Mouse (Mus musculus): ENCODE measurements around the gene Itpkb. TPM values are rescaled to one million over a fixed set of nuclear protein-coding genes. Genes with fewer than 3 reads are reported as not detected.

Gene Itpkb
- polyA plus RNA-seq, 1 experiment from 2014 or later, result 4.0 TPM

DNA sequence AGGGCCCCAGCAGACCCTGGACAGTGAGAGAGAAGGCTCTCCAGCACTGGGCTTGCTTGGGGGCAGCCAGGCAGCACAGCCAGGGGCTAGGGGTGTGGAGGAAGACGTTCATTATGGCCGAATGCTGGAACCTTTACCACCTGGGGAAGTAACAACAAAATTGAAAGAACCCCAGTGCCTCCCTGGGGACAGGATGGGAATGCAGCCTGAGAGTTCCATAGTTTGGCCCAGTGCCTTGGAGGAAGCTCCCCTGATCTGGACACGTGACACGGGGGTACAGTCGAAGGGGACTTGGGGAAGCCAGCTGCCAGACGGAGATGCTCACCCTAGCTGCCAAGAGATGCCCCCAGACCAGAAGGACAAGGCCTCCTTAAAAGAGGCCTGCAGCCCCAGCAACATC lies 3.3 kb downstream of the Itpkb start:
- peaks cover 44% of the 10 kb centered on the region for H3K4me1 ChIP-seq (ENCODE audit: control insufficient read depth, insufficient read depth, low read depth, low read length)
- H3K4me3 ChIP-seq (ENCODE audit: low read length), result peak overlapping the region; percentile 60
- 0 out of 2 replicates have a peak overlapping the region, but pooled peaks have one; percentile 20 for H3K9ac ChIP-seq (ENCODE audit: low read depth, low read length)
- H3K4me2 ChIP-seq (ENCODE audit: low read length), result peak overlapping the region; percentile 97
- no peaks in the 10 kb centered on the region for H3K9me3 ChIP-seq (ENCODE audit: control insufficient read depth, low read length)
- peaks cover 7% of the 10 kb centered on the region for H3K27me3 ChIP-seq (replicated peaks; ENCODE audit: control insufficient read depth, insufficient read depth, low read length)
- ATAC-seq, result no peak
- no peaks in the 10 kb centered on the region for H3K36me3 ChIP-seq (ENCODE audit: control insufficient read depth, insufficient read depth, low read length)
- 25% methylated on average over 6 of the region's 6 CpGs for WGBS
- no peak overlapping the region for H3K27ac ChIP-seq (ENCODE audit: low read depth, low read length)

DNA sequence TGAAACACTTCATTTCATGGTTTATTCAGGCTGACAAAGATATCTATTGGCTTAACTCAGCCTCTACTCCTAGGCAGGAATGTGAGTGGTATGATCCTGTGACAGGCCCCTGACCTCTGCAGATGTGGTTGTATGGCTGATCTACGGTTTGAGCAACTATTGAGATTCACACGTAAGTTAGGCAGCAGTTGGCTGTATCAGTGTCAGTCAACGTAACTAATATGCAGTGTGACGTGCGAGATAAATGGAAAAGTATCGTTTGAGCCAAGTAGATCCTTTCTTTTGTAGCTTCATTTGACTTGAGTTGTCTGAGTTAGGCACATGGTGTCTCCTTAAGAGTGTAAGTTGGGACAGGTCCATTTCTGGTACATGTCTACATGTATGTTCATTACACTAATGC lies 4.3 kb downstream of the Itpkb start:
- ATAC-seq, result no peak
- no peaks in the 10 kb centered on the region for H3K36me3 ChIP-seq (ENCODE audit: control insufficient read depth, insufficient read depth, low read length)
- H3K9ac ChIP-seq (ENCODE audit: low read depth, low read length), result no peak overlapping the region
- WGBS, result 86% methylated on average over 6 of the region's 6 CpGs
- no peaks in the 10 kb centered on the region for H3K9me3 ChIP-seq (ENCODE audit: control insufficient read depth, low read length)
- peak overlapping the region; percentile 97 for H3K4me2 ChIP-seq (ENCODE audit: low read length)
- no peak overlapping the region for H3K27ac ChIP-seq (ENCODE audit: low read depth, low read length)
- H3K27me3 ChIP-seq (replicated peaks; ENCODE audit: control insufficient read depth, insufficient read depth, low read length), result peaks cover 4% of the 10 kb centered on the region
- peaks cover 42% of the 10 kb centered on the region for H3K4me1 ChIP-seq (ENCODE audit: control insufficient read depth, insufficient read depth, low read depth, low read length)
- H3K4me3 ChIP-seq (ENCODE audit: low read length), result no peak overlapping the region; the same call in 1 of the 2 replicates

DNA sequence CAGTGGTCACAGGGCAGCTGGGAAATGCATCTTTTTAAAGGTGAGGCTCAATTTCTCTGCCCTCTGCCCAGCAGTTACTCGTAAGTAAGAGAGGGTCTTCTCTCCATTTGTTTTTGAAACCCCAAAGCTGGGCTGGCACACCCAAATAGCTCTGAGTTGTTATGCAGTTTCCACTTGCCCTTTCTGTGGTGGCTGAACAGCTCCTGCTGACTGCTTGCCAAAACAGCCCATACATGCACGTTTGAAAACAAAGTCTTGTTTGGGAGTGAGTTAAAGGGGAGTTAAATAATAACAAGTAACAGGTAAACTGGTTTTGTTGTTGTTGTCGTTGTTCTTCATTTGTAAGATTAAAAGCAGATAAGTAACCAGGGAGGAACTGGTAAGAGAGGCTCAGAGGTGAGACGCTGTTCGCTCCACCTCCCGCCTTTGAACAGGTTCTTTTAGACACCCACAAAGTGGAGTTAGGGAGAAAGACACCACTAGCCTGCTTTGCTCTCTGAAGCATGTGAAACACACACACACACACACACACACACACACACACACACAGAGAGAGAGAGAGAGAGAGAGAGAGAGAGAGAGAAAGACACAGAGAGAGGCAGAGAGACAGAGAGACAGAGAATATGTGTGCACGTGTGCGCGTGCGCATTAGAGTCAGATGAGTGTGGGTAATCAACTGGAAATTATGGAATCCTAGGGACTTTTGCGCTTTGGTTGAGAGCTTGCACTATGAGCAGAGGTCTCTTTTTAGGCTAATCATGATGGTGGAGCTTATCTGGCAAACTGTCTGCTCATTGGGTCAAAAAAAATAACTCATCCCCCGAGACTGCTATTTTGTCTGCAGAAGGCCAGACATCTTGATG lies 5.5 kb downstream of the Itpkb start:
- Histone ChIP-seq H3K36me3 (ENCODE audit: control insufficient read depth, insufficient read depth, low read length) (no peaks in the 10 kb centered on the region), H3K27ac (ENCODE audit: low read depth, low read length) (no peak overlapping the region), H3K4me2 (ENCODE audit: low read length) (peak overlapping the region; percentile 13; the same call in 1 of the 2 replicates), H3K9me3 (ENCODE audit: control insufficient read depth, low read length) (no peaks in the 10 kb centered on the region), H3K9ac (ENCODE audit: low read depth, low read length) (no peak overlapping the region), H3K4me3 (ENCODE audit: low read length) (no peak overlapping the region), H3K27me3 (replicated peaks; ENCODE audit: control insufficient read depth, insufficient read depth, low read length) (peaks cover 4% of the 10 kb centered on the region), H3K4me1 (ENCODE audit: control insufficient read depth, insufficient read depth, low read depth, low read length) (peaks cover 34% of the 10 kb centered on the region)
- 72% methylated on average over 12 of the region's 12 CpGs for WGBS
- ATAC-seq, result no peak

GRCm38 (mm10) chr1:180338358-180338757 lies 8.1 kb downstream of the Itpkb start:
- Histone ChIP-seq H3K4me1 (ENCODE audit: control insufficient read depth, insufficient read depth, low read depth, low read length) (peaks cover 9% of the 10 kb centered on the region), H3K4me3 (ENCODE audit: low read length) (no peak overlapping the region), H3K4me2 (ENCODE audit: low read length) (no peak overlapping the region), H3K9me3 (ENCODE audit: control insufficient read depth, low read length) (no peaks in the 10 kb centered on the region), H3K27ac (ENCODE audit: low read depth, low read length) (no peak overlapping the region), H3K36me3 (ENCODE audit: control insufficient read depth, insufficient read depth, low read length) (no peaks in the 10 kb centered on the region), H3K9ac (ENCODE audit: low read depth, low read length) (no peak overlapping the region), H3K27me3 (replicated peaks; ENCODE audit: control insufficient read depth, insufficient read depth, low read length) (peaks cover under 1% of the 10 kb centered on the region)
- no peak for ATAC-seq
- 83% methylated on average over 8 of the region's 8 CpGs for WGBS

DNA sequence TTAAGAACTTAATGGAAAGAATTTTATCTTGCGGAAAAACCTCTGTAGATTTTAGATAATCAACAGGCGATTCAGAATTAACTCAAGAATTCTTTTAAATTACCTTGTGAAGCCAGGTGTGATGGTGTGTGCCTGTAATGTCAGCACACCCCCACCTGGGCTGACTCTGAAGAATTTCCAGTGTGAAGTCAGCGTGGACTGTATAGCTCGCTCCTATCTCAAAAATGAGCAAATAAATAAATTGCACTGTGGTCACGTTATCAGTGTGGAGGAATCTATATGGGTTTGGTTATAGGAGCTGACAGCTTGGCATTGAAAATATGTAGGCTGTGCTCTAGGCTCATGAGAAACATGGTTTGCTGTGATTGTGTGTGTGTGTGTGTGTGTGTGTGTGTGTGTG lies 8.9 kb downstream of the Itpkb start:
- no peak overlapping the region for H3K9ac ChIP-seq (ENCODE audit: low read depth, low read length)
- no peaks in the 10 kb centered on the region for H3K9me3 ChIP-seq (ENCODE audit: control insufficient read depth, low read length)
- no peak overlapping the region for H3K4me2 ChIP-seq (ENCODE audit: low read length)
- ATAC-seq, result no peak
- H3K36me3 ChIP-seq (ENCODE audit: control insufficient read depth, insufficient read depth, low read length), result no peaks in the 10 kb centered on the region
- no peak overlapping the region for H3K4me3 ChIP-seq (ENCODE audit: low read length)
- H3K27ac ChIP-seq (ENCODE audit: low read depth, low read length), result no peak overlapping the region
- WGBS, result 88% methylated on average over 5 of the region's 5 CpGs
- H3K27me3 ChIP-seq (replicated peaks; ENCODE audit: control insufficient read depth, insufficient read depth, low read length), result no peaks in the 10 kb centered on the region; the same call in 1 of the 2 replicates
- peaks cover 9% of the 10 kb centered on the region for H3K4me1 ChIP-seq (ENCODE audit: control insufficient read depth, insufficient read depth, low read depth, low read length)

DNA sequence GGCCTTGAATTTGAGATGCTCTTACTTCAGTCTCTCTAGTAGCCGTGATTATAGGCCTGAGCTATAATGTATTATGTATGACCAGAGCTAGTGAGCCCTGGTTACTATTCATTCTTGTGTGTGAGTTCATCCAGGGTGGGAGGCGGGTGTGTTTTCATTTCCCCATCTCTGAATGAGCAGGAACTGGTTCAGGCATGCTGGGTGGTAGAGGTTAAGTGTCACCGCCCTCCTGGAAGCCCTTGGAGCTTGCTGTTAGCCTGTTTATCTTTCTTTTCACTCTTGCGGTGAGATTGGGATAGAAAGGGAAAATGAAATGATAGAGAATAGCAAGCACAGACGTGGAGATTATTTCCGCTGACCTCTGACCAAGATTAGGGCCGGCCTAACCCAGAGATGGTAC lies 12.7 kb downstream of the Itpkb start:
- Histone ChIP-seq H3K27me3 (replicated peaks; ENCODE audit: control insufficient read depth, insufficient read depth, low read length) (no peaks in the 10 kb centered on the region), H3K27ac (ENCODE audit: low read depth, low read length) (no peak overlapping the region), H3K4me2 (ENCODE audit: low read length) (no peak overlapping the region), H3K9ac (ENCODE audit: low read depth, low read length) (no peak overlapping the region), H3K36me3 (ENCODE audit: control insufficient read depth, insufficient read depth, low read length) (no peaks in the 10 kb centered on the region), H3K4me3 (ENCODE audit: low read length) (no peak overlapping the region), H3K4me1 (ENCODE audit: control insufficient read depth, insufficient read depth, low read depth, low read length) (peaks cover 5% of the 10 kb centered on the region), H3K9me3 (ENCODE audit: control insufficient read depth, low read length) (no peaks in the 10 kb centered on the region)
- 81% methylated on average over 7 of the region's 7 CpGs for WGBS
- no peak for ATAC-seq

DNA sequence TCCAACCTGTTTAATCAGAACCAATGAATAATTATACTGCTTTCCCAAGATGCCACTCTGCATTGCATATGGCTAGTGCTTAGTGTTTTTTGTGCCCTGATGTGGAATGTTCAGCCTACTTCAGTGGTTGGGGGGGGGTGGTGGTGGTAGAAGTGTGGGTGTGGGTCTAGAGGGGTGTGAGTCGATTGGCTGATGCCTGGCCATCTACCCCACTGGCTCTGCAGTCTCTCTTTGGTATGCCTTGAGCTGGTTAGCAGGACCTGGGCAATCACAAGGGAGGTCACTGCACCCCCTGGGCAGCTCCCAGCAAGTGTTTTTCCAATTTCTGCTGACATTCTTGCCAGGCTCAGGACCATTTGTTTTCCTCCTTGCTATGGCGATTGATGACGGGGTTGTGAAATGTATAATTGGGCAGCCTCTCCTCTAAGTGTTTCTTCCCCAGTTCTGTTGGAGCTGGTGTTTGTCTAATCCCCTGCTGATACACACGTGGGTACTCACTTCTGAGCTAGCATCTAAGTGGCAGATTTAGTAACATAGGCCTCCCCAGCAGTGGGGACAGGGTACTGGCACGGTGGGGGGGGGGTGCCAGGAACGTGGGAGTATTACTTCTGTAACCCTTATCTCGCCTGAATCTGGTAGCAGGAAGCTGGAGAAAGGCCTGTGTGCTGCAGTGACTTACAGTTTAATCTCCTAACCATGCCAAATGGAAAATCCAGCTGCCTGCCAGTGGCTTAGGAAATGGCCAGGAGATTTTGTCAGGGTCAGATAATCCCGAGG lies 13.3 kb downstream of the Itpkb start:
- ATAC-seq, result peak; percentile 52; the same call in 1 of the 2 replicates
- Histone ChIP-seq H3K9me3 (ENCODE audit: control insufficient read depth, low read length) (no peaks in the 10 kb centered on the region), H3K27me3 (replicated peaks; ENCODE audit: control insufficient read depth, insufficient read depth, low read length) (no peaks in the 10 kb centered on the region), H3K4me1 (ENCODE audit: control insufficient read depth, insufficient read depth, low read depth, low read length) (peaks cover 8% of the 10 kb centered on the region), H3K4me3 (ENCODE audit: low read length) (no peak overlapping the region), H3K4me2 (ENCODE audit: low read length) (no peak overlapping the region), H3K36me3 (ENCODE audit: control insufficient read depth, insufficient read depth, low read length) (no peaks in the 10 kb centered on the region), H3K9ac (ENCODE audit: low read depth, low read length) (no peak overlapping the region), H3K27ac (ENCODE audit: low read depth, low read length) (no peak overlapping the region)
- WGBS, result 52% methylated on average over 8 of the region's 8 CpGs

- no peak overlapping the region for H3K9ac ChIP-seq (ENCODE audit: low read depth, low read length)
- no peak for ATAC-seq
- peaks cover 8% of the 10 kb centered on the region for H3K4me1 ChIP-seq (ENCODE audit: control insufficient read depth, insufficient read depth, low read depth, low read length)
- no peak overlapping the region for H3K4me2 ChIP-seq (ENCODE audit: low read length)
- no peak overlapping the region for H3K4me3 ChIP-seq (ENCODE audit: low read length)
- no peaks in the 10 kb centered on the region for H3K27me3 ChIP-seq (replicated peaks; ENCODE audit: control insufficient read depth, insufficient read depth, low read length)
- 83% methylated on average over 5 of the region's 5 CpGs for WGBS
- H3K27ac ChIP-seq (ENCODE audit: low read depth, low read length), result no peak overlapping the region
- no peaks in the 10 kb centered on the region for H3K9me3 ChIP-seq (ENCODE audit: control insufficient read depth, low read length)
- no peaks in the 10 kb centered on the region for H3K36me3 ChIP-seq (ENCODE audit: control insufficient read depth, insufficient read depth, low read length)
Measured at GRCm38 (mm10) chr1:180345098-180345497, 14.8 kb downstream of the Itpkb start.

GRCm38 (mm10) chr1:180347059-180347458 lies 16.8 kb downstream of the Itpkb start:
- Histone ChIP-seq H3K4me3 (ENCODE audit: low read length) (no peak overlapping the region), H3K4me1 (ENCODE audit: control insufficient read depth, insufficient read depth, low read depth, low read length) (peaks cover 11% of the 10 kb centered on the region), H3K9ac (ENCODE audit: low read depth, low read length) (no peak overlapping the region), H3K27ac (ENCODE audit: low read depth, low read length) (no peak overlapping the region), H3K9me3 (ENCODE audit: control insufficient read depth, low read length) (no peaks in the 10 kb centered on the region), H3K36me3 (ENCODE audit: control insufficient read depth, insufficient read depth, low read length) (no peaks in the 10 kb centered on the region), H3K4me2 (ENCODE audit: low read length) (no peak overlapping the region), H3K27me3 (replicated peaks; ENCODE audit: control insufficient read depth, insufficient read depth, low read length) (no peaks in the 10 kb centered on the region)
- WGBS, result 67% methylated on average over 4 of the region's 4 CpGs
- ATAC-seq, result no peak
